Mouse (Mus musculus) B cell, adult 67 days (primary cell): ENCODE data around the gene Auh. TPM values are rescaled to one million over a fixed set of nuclear protein-coding genes. Genes with fewer than 3 reads are reported as not detected.

Experiments used
- total RNA-seq, 2 experiments: library from RNA; stranded (reverse); gene quantifications; 4 replicates each; pipeline ENCODE4 v1.2.4; 2023

Gene Auh
- total RNA-seq = 10 to 100 TPM; 46.1 to 52.6 TPM

DNA sequence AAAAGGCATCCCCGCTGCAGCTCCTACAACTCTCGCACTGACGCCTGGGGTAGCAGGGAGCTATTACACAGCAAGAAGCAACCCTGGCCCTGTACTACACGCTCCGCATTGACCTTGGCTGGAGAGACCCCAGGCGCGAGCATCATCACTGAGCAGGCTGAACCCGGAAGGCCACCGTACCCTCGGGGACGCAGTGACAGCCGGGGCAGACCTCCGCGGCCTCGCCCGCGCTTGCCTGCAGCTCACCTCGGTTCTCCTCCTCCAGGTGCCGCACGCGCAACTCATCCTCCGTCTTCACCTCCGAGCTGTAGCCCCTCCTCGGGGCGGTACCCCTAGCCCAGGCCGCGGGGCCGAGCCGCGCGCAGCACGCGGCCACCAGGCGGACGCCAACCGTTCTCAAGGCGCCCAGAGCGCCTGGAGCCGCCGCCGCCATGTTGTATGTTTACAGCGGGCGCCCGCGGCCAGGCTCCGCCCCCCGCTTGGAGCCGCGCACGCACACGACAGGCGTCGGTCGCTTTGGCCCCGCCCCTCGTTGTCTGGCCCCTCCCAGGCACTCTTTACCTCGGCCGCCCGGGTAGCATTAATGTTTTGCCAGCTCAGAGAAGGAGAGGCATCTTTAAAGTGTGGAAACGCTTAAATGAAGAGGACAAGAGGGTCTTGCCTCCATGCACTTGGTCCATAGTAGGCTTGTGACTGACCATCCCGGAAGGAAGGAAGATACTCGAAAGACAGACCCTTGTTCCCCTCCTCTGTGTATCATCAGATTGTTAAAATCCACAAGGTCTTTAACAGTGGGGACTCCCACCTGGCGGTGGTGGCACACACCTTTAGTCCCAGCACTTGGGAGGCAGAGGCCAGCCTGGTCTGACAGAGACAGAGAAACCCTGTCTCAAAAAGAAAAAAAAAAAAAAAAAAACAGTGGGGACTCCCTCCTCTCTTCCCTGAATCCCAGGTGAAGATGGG, at the start of gene Auh:
Auh (minus strand) TSS at position 473 of the 963 bp plus-strand sequence.

Other genes starting within 250 kb of the Auh start
- gene Nfil3, start 51.4 kb upstream of the Auh start, total RNA-seq = 1 to 10 TPM; 3.6 to 3.8 TPM